Mouse (Mus musculus) megakaryocyte-erythroid progenitor cell, adult 5-6 weeks (primary cell): ENCODE measurements at regions not wholly inside any gene's neighbourhood (a gene's known extent, or its start where the extent isn't known, plus 50 kb on each side); places are given as distances from the start of the nearest gene placed in this dataset.

Experiments used
- ATAC-seq: replicated peaks from 2 replicates; pipeline ENCODE4 v1.8.0; 2016; ENCODE audit warnings: mild to moderate bottlenecking, inconsistent platforms; ENCODE audit not compliant: severe bottlenecking, poor library complexity, low FRiP score, low TSS enrichment

DNA sequence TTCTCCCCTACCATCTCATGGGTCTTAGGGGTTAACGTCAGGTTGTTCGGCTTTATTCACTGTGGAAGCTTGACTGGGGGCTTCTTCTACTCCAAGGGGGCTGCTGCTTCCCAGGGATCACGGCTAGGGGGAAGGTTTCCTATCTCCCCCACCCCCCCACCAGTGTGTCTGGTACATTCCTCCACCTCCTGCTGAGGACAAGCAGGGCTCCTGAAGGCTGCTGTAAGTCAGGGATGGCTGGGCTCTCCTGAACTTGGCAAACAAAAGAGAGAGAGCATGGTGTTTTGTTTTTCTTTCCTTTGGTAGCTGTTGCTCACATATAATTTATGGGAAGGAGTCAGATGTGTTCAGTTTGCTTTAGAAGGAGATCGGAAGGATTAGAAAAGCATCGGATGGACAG is 54.7 kb upstream of the Commd3 start:
- no peak for ATAC-seq

DNA sequence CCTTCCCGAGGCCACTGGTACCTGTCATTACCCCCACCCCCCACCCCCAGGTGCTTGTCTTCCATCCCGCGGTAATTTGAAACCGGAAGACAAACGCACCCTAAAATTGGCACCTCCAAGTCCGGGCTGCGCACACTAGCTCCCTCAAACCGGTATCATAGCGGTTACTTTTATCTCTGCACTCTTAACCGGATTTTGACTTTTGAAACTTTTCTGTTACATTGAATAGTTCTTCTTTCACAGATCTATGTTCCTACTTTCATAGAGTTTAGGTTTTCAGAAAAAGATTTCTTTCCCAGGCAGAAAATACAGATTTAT is 62.4 kb upstream of the Commd3 start:
- ATAC-seq: peak; percentile 29; the same call in 1 of the 2 replicates

DNA sequence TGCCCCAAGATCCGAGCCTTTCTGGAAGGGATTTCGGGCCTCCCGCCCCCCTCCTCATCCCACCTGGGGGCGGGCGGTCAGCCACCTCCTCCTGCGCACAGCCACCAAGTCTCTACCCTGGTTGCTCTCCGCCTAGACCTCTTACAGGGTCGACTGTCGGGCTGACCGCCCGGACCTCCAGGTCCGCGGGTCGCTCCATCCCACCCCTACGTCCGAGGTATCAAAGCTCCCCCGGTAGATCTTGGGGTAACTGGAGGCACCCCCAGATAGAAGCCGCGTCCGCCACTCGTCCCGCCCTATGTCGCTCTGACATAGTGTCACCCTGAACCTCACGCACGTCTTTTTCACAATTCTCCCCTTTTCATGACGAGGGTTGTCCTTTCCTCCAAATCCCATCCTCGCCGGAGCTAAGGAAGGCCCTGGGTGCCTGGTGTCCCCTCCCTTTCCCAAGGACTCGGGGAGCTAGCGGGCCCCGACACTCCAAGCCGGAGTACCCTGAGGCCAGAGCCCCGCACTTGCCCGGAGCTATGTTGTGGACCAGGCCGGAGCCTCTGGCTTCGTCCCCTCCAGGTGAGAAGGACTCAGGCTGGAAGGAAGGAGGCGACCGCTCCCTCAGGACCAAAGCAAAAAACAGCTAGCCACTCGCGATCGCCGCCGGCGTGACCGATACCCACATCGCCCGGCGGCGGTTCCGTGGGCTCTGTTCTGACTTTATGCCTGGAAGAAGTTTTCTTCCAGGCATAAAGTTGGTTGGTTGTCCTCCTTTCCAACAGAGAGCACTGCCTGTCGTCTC is 62.9 kb upstream of the Commd3 start:
- ATAC-seq: peak; percentile 25; the same call in 1 of the 2 replicates

DNA sequence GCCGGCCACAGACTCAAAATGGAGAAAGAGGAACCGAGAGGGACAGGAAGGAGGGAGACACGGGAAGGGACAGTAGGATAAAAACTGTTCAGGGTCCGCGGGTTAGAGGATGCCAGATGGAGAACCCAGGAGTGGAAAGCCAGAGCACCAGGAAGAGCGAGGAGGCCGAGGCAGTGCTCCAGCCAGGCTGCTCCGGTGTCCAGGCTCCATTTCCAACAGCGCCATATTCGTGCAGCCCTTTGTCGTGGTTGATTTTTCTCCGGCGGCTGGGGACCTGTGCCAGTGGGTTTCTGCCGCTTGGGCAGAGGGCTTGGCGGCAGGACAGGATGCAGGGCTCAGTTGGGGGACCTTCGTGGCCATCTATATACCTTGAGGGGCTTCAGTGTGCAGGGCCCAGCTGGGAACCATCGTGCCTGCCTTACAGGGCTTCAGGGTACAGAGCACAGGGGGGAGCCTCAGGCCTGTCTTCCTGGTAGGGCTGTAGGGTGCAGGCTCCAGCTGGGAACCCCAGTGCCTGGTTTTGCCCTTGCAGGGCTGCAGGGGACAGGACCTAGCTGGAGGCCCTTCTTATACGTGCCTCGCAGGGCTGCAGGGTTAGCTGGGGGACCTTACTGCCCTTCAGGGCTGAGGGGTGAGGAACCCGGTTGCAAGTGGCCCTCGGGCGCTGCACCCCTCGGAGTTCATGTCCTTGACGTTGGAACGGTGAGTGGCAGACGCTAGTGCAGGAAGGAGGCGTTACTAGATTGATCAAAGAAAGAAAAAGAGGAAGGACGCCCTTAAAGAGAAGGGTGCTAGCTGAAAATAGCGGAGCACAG is 63.7 kb upstream of the Commd3 start:
- ATAC-seq: peak; percentile 64

DNA sequence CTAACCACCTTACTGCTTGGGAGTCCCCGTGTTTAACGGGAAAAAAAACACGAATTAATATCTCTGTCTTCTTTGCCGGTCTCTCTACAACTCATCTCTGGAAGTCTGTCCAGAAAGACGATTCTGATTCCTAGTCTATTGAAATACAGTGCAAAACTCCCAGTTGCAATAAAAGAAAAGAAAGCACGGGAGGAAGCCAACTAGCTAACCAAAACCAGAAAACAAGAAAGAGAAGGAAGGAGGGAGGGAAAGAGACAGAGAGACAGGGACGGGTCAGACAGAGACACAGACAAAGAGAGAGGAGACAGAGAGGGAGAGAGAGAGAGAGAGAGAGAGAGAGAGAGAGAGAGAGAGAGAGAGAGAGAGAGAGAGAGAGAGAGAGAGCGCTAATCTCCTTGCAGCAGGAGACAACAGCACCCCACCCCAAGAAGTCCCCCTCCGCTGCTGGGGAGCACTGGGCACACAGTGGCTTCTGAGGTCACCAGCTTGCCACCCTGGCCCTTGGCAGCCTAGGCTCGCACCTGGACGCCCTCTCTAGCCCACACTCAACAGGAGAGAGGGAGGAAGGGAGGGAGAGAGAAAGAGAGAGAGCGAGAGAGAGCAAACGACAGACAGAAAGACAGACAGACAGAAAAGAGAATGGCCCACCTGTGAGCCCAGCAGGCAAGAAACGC is 64.5 kb upstream of the Commd3 start:
- ATAC-seq: peak; percentile 77

DNA sequence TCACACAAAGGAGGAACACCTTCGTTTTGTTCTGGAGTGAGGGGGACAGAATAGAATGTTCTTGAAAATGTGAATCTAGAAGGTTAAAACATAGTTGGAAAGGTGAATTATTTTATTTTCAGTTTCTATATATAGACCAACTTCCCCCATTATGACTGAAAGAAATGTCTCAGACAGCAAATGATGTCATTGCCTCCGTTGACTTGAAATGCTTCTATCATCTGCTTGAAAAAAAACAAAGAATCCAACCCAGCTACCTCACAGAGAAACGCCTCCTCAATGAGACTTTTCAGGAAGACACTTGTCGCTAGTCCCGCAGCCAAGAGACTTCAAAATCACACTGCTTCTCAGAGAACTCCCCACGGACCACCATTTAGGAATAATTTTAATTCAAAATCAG is 65.1 kb upstream of the Commd3 start:
- no peak for ATAC-seq

DNA sequence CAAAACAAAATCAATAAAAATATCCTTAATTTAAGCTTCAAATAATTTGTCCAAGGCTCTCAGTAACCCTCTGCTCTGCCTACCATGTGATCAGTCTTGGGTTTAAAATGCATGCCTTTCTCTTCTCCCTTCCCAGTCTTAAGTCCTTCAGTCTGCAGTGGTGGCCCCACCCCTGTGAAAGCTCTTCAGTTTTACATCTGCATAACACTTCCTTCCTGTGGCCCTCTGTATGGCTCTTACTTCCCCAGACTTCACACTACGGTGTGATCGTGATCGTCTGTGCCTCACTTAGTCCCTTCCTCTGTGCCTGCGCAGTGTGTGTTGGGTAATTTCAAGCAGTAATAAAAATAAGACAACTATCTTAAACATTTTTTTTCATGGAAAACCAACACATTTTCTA is 80.0 kb upstream of the Commd3 start:
- ATAC-seq: no peak

DNA sequence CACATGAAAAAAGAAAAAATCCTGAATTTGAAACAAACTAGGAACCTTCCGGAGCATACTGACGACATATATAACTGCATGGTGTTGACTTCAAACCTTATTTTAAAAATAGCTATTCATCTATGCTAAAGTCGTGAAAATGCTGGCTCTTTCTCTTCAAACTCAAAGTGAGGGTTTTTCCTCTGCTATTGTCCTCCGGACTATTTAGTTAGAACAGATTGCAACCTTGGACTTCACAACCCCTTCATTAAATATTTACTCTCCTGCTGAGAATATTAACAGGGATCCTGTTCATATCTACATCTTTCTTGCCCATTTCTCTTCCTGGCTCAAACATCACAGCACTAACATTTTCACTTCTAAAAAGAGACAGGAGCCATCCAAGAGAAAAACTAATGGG is 84.0 kb upstream of the Commd3 start:
- no peak for ATAC-seq

DNA sequence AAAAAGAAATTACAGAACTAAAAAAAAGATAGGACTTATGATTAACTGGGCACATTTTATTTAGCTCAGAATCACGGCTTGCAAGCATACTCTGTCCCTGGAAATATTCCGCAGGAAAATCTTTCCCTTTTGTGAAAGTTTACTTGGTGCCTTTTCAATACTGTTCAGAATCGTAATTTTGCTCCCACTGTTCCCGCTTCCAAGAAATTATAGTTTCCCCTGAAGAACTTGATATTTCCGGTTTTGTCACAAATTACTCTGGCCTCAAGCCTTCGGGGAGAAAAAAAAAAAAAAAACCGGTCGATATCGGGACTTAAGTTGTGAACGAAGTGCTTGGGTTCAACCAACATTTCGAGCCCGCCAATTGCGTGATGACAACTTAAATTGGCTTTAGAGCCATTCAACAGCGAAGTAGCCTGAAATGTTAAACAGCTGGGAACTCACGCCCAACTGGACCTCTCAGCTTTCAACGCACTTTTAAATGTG is 84.4 kb upstream of the Commd3 start:
- peak; percentile 14; the same call in 1 of the 2 replicates for ATAC-seq

DNA sequence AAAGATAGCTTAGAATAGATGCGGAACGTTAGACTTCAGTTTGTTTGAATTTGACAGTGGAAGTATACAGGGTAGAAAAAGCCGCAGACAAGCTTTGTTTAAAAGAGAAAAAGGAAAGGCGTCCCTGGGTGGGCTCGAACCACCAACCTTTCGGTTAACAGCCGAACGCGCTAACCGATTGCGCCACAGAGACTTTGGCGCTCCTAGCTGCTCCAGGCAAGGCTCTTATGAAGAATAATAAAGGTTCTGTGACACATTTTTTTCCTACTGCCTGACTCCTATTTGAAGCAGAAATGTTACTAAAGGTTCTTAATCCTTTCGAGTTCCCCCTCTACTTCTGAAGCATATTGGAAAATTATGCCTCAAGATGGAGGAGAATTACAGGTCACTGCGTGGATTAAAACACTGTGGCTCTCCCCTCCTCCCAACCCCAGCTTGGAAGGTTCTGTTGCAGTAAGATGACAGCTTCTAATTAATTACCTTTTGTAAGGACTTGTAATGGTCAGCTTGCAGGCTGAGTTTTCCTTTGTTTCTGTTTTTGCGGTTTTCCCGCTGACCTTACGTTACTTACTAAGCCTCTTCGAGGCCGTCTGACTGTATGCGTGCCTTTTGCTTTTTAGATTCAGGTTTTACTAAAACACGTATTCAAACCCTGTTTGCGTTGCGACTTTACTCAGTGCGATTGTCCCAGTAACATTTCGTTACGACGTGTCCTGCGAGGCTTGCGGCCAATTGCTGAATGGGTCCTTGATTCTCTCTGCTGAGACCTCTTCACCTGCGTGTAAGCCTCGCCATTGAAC is 85.1 kb upstream of the Commd3 start:
- peak; percentile 72 for ATAC-seq

DNA sequence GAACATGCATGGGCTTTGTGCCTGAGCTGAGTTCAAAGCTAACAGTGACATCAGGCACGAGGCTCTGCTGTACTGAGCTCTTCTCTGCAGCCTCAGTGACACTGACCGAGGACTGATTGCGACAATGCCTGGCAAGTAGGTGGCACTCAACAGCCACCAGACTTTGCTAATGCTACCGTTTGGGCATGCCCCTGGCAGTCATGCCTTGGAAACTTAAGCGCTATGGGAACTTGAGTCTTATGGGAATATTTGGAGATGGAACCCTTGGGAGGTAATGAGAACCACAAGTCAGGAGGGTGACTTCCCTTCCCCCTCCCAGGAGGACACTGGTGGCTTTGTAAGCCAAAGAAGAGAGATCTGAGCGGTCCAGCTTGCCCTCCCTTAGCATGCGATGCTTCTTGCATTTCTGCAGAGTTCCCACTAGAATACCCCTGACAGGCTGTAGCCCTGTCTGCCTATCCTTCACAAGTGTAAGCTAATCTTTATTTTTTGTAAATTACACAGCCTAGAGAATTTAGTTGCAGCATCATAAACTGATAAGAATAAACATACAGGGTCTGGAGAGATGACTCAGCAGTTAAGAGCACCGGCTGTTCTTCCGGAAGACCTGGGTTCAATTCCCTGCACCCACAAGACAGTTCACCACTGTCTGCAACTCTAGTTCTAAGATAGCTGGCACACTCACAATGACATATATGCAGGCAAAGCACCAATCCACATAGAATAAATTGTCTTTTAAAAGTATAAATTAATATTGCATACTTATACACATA is 86.4 kb upstream of the Commd3 start:
- ATAC-seq: peak; percentile 50

DNA sequence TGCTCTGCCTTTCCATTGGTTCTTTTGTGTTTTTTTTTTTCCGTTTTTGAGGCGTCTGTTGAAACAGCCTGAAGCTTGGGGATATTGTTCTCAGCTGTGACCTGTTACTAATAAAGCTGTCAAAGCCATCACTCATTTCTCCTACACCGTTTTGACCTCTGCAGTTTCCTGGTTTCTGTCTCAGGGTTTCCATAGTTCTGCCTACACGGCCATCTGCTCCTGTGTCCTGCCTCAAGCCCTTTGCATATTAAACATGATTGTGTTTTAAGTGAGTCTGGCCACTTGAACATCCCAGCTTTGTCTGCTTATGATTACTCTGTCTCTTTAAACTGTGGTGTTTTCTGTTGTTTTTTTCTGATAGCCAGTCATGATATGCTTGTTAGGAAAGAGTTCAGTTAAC is 114.1 kb upstream of the Commd3 start:
- ATAC-seq: no peak

DNA sequence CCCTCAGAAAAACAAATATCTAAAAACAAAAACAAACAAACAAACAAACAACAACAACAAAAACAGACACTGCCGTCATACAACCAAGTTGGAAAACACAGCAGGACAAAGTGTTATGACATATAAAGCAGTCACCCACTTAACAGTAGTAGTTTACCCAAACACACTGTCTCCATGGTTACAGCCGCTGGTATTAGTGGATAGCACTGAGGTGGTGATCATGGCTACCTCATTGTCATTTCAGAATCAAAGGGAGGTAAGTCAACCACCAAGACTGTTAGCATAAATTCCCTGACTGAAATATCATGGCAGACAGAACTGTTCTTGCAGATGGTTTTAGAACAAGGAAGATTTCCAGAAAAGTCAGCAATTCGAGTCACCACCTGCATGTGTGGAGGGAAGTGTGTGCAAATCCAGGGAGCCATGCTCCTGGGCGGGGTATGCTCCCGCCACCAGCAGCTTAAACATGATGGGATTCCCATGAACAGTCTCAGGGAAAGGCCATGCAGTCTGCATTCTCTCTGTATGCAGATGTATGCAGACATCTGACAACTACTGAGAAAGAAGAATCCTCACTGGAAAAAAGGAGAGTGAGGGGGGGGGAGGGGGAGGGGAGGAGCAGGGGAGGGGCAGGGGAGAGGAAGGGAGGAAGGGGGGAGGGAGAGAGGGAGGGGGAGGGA is 124.1 kb upstream of the Commd3 start:
- no peak for ATAC-seq

DNA sequence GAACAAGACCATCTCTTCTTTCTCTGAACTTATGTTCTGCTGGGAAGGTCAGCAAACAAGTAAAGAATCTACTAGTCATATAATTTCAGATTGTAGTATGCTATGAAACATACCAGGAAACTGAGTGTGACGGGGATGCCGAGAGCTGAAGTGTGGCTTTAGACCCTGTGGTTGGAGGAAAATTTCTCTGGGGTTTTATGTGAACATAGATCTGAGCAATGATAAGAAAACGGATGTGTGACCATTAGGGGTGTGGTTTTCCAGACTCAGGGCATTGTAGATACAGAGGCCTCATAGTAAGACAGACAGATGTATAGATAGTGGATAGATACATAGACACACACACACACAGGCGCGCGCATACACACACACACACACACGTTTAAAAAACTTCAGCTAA is 131.8 kb upstream of the Dnajc1 start:
- 0 out of 2 replicates have a peak, but pooled peaks have one; percentile 34 for ATAC-seq

DNA sequence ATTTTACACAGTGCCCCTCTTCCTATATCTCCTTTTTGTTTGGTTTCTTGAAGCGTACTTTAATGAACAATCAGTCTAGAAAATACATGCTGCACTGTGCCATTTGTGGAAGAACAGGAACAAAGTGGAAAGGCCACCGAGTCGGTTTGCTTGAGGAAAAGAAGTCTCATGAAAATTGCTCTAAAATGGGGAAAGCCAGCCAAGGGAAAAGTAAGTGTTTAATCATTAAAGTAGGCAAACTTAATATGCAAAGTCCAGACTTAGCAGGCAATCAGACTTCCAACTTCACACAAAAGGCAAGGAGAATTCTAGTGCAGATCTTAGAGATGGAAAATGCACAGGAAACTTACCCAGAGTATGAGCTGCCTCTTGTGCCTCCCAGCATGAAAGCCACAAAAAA is 131.3 kb upstream of the Dnajc1 start:
- no peak for ATAC-seq

DNA sequence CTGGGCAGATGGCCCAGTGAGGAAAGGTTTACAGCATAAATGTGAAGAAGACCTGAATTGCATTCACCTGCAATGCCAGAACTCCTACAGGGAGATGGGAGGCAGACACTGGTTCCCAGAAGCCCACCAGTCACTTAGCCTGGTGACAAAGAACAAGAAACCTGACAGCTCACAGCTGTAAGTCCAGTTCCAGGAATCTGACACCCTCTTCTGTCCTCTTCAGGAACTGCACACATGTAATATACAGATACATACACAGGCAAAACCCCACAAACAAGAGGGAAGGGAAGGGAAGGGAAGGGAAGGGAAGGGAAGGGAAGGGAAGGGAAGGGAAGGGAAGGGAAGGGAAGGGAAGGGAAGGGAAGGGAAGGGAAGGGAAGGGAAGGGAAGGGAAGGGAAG is 120.8 kb upstream of the Dnajc1 start:
- ATAC-seq: peak; percentile 67

DNA sequence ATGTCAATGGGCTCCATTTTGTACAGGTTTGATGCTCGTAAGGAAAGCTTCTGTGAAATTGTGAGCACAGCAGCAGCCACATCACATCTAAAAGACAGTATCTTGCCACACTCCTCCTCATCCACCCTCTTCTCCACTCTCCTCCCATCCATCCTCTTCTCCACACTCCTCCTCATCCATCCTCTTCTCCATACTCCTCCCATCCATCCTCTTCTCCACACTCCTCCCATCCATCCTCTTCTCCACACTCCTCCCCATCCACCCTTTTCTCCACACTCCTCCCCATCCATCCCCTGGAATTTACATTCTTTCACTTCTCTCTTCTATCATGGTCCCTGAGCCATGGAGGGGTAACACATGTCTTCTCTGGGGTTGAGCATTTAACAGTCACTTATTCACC is 116.7 kb upstream of the Dnajc1 start:
- no peak for ATAC-seq

DNA sequence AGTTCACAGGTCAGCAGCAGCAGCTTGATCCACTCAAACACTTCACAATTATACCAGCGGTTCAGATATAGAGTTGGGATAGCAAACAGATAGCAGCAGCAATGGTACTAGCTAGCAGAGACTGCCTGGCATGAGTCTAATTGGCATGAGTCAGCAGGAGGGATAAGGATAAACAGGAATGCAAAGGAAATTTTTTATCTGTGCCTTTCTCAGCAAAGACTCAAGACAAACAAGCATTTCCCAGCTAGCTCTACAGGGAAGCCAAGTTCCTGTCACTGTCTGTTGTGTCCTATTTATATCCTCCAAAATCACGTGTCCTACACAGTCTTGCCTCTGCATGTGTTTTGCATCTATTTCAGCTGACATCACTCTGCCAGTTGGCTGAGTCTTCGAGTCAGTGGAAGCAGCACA is 80.7 kb upstream of the Dnajc1 start:
- ATAC-seq: no peak
